Mouse (Mus musculus) ovary, adult 2 months (tissue): ENCODE results near the gene Stpg1. TPM values are rescaled to one million over a fixed set of nuclear protein-coding genes. Genes with fewer than 3 reads are reported as not detected.

Experiments used
- polyA plus RNA-seq: library from polyadenylated mRNA; depleted of rRNA; stranded (reverse); fragments of >200 nt; gene quantifications from 2 replicates; pipeline ENCODE4 v1.2.3, GENCODE M21; 2012; rRNA removed

The Stpg1 gene
- 0.80 and 1.8 TPM in 2 replicates for polyA plus RNA-seq

DNA sequence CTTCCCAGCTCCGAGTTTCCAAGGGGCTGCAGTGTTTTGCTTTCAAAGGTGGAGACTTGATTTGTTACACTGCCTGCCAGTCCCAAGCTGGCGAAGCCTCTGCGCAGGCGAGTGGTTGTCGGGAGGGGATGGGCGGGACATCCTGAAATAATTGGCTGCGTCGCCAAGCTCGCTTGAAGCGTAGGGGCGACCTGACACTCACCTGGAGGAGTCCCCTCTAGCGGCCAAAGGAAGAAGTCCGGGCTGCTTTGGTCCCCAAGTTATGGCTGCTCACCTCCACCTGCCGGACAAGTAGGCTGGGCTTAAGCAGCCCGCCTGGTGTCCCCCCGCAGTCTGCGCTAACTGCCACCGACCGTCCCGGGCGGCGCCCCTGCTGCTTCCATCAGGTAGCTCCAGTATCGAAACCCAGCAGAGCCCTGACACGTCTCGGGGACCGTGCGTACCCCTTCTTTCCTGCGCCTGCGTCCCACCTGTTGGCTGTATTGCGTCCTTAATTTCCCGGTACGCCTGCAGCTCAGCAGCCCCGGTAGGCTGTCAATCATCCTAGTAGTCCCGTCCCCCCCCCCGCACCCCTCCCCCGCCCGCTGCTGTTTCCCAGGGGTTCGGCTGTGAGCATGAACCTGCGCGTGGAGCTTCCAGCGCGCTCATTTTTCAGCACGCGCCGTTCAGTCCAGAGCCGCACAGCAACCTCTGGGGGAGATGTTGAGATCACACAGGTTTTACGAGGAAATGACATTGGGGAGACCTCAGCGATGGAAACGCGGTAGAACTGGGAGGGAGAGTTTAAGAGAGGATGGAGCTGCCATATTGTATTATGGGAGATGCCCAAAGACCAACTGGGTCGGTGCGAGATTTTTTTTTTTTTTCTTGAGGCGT is at the start of gene Stpg1, which contains the start of gene Nipal3:
Gene Stpg1 (plus strand): TSS at position 270 of the 876 bp plus-strand sequence.
Gene Nipal3 (minus strand): TSS at position 518 of the 876 bp plus-strand sequence.

DNA sequence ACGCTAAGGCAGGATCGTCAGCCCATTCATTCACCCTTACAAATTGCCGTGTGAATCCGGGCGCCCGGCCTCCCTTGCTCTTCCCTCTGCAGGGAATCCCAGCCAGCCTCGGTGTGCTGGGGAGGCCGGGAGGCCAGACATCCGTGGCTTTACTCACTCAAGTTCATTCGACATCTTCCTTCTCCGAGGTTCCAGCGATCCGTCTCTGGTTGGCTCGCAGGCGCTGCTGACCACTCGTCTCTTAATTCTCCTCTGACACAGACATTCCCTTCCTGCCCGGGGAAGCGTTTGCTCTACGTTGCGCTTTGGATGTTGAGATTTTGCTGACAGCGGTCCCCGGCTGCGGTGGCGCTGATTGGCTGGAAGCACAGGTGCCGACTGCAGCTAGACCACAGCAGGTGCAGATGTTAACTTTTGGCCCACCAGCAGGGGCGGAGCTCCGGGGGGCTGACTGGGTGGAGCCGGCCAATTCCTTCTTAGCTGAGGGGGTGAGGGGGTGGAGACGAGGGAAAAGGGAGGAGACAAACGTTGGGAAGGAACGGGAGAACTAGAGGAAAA is 78.7 kb downstream of the Stpg1 start, which contains the start of gene Grhl3:
Gene Grhl3 (minus strand): TSS at position 380 of the 558 bp plus-strand sequence.

Other genes with a start within 250 kb of the Stpg1 start
- 62.3 and 67.9 TPM in 2 replicates for gene Clic4, start 222.0 kb upstream of the Stpg1 start, polyA plus RNA-seq
- 13.2 and 19.5 TPM in 2 replicates for gene Srrm1, start 141.5 kb upstream of the Stpg1 start, polyA plus RNA-seq
- 3.6 and 5.2 TPM in 2 replicates for gene Ncmap, start 96.6 kb upstream of the Stpg1 start, polyA plus RNA-seq
- gene Rcan3, start 60.9 kb upstream of the Stpg1 start, polyA plus RNA-seq: 17.8 and 20.4 TPM in 2 replicates
- gene Nipal3, start 248 bp downstream of the Stpg1 start, polyA plus RNA-seq: 28.9 TPM in 2 replicates
- 0.25 and 0.38 TPM in 2 replicates for gene Grhl3, start 78.8 kb downstream of the Stpg1 start, polyA plus RNA-seq
- 1.4 and 1.6 TPM in 2 replicates for gene Ifnlr1, start 191.5 kb downstream of the Stpg1 start, polyA plus RNA-seq
- gene Il22ra1, start 233.4 kb downstream of the Stpg1 start, polyA plus RNA-seq: 3.4 and 4.2 TPM in 2 replicates